ENCODE assay signal across 15 mouse cellular contexts in genomic region chr2:173017940-173018339, GRCm38 (mm10). TPM values are rescaled to one million over a fixed set of nuclear protein-coding genes. Genes with fewer than 3 reads are reported as not detected.
DNase-seq lines count a peak whose midpoint lies in the region; ATAC-seq lines count a peak whose summit lies in the region.
"Had no signal": no experiment of that assay in that cellular context is flagged by ENCODE, and none has a peak within 500 bp of the region (broad histone marks: within the 10 kb centered on the region; RNA-seq: fewer than 3 reads in every experiment).

No protein-coding gene starts in this region.

- peaks cover 9% of the 10 kb centered on the region for H3K27me3 ChIP-seq in heart, embryonic 10.5 days (ENCODE audit: insufficient read depth, poor library complexity, severe bottlenecking)
- no peaks in the 10 kb centered on the region for H3K27me3 ChIP-seq in megakaryocyte, embryonic 14.5 days (replicated peaks)
- peaks cover 6% of the 10 kb centered on the region; the same call in 1 of the 2 replicates for H3K27me3 ChIP-seq in kidney, embryonic 14.5 days (ENCODE audit: control insufficient read depth, insufficient read depth, low read length)

- peaks cover 54% of the 10 kb centered on the region for H3K4me1 ChIP-seq in heart, embryonic 10.5 days
- peaks cover 87% of the 10 kb centered on the region for H3K4me1 ChIP-seq in megakaryocyte, embryonic 14.5 days
- H3K4me1 ChIP-seq in kidney, embryonic 14.5 days (ENCODE audit: control insufficient read depth, insufficient read depth, low read length) = peaks cover 19% of the 10 kb centered on the region

- intact Hi-C loops in heart, postnatal 10 days (cut with DNase I) = loop anchor here (2.0 kb wide), 1 partner anchor 17 kb away; the partner anchor contains the start of gene Rae1

- H3K27ac ChIP-seq in heart, embryonic 10.5 days = peak overlapping the region; percentile 86; the same call in 1 of the 2 replicates
- H3K27ac ChIP-seq in kidney, embryonic 14.5 days (ENCODE audit: low read depth, low read length) = no peak overlapping the region
- H3K27ac ChIP-seq: midbrain, embryonic 13.5 days; neural tube, embryonic 15.5 days had no signal

- no peak overlapping the region for H3K4me2 ChIP-seq in kidney, embryonic 14.5 days (replicated peaks; ENCODE audit: low read depth, low read length)
- H3K4me2 ChIP-seq: midbrain, embryonic 13.5 days; neural tube, embryonic 15.5 days had no signal

- no peak for DNase-seq in heart, embryonic 10.5 days (ENCODE audit: low spot score)
- no peak for DNase-seq in heart, postnatal 10 days
- peak; percentile 32 for DNase-seq in A20 (ENCODE audit: low read depth, low spot score)
- no peak for DNase-seq in frontal cortex, postnatal 36 days (ENCODE audit: low spot score in 2 of 2)
- DNase-seq: gastrocnemius, postnatal 10 days; right cerebral cortex, postnatal 25 days had no signal

- peak; percentile 55 for ATAC-seq in common myeloid progenitor, adult 5-6 weeks (replicated peaks; ENCODE audit: low read depth, poor library complexity, severe bottlenecking)
- ATAC-seq in kidney, embryonic 14.5 days (ENCODE audit: low FRiP score, low TSS enrichment) = no peak
- no peak for ATAC-seq in erythroid progenitor cell, adult 5-6 weeks (replicated peaks; ENCODE audit: low FRiP score, poor library complexity, severe bottlenecking)
- ATAC-seq: midbrain, embryonic 13.5 days had no signal

- no peaks in the 10 kb centered on the region for H3K9me3 ChIP-seq in heart, embryonic 10.5 days
- H3K9me3 ChIP-seq in megakaryocyte, embryonic 14.5 days = no peaks in the 10 kb centered on the region
- H3K9me3 ChIP-seq in kidney, embryonic 14.5 days (ENCODE audit: control insufficient read depth, low read length) = no peaks in the 10 kb centered on the region
- H3K9me3 ChIP-seq: midbrain, embryonic 13.5 days; neural tube, embryonic 15.5 days had no signal

- H3K36me3 ChIP-seq in heart, embryonic 10.5 days = peaks cover 31% of the 10 kb centered on the region
- peaks cover 52% of the 10 kb centered on the region for H3K36me3 ChIP-seq in megakaryocyte, embryonic 14.5 days (replicated peaks; ENCODE audit: low read length)
- peaks cover 28% of the 10 kb centered on the region for H3K36me3 ChIP-seq in kidney, embryonic 14.5 days (ENCODE audit: control insufficient read depth, insufficient read depth, low read length)

- no peak overlapping the region for H3K9ac ChIP-seq in kidney, embryonic 14.5 days (ENCODE audit: low read depth, low read length)
- H3K9ac ChIP-seq: lung, embryonic 14.5 days; midbrain, embryonic 13.5 days; neural tube, embryonic 15.5 days had no signal

- 25% methylated on average over 6 of the region's 6 CpGs for WGBS in heart, embryonic 10.5 days
- 33% methylated on average over 6 of the region's 6 CpGs for WGBS in kidney, embryonic 14.5 days

- no peak overlapping the region for H3K4me3 ChIP-seq in heart, embryonic 10.5 days
- H3K4me3 ChIP-seq in megakaryocyte, embryonic 14.5 days (replicated peaks) = peak overlapping the region; percentile 95
- no peak overlapping the region for H3K4me3 ChIP-seq in kidney, embryonic 14.5 days (ENCODE audit: low read length)
- H3K4me3 ChIP-seq: midbrain, embryonic 13.5 days; neural tube, embryonic 15.5 days had no signal

RNA-seq across cellular contexts. Expression of gene Rbm38, which starts 2.4 kb away (rescaled TPM):
- polyA plus RNA-seq in heart, embryonic 10.5 days (2016; fragmentation: Nextera tagmentation; extraction: Ambion mirVana) = 156 and 188 TPM in 2 replicates
- total RNA-seq in heart, postnatal 10 days (2021) = 100 to 1,000 TPM; 146 to 187 TPM
- total RNA-seq in common myeloid progenitor, adult 5-6 weeks (2017) = 54.5 and 69.9 TPM in 2 replicates
- 1,149 and 2,622 TPM in 2 replicates for polyA plus RNA-seq in megakaryocyte, embryonic 14.5 days (2012; ENCODE audit: insufficient read depth, low replicate concordance)
- polyA plus RNA-seq in kidney, embryonic 14.5 days (2014; fragmentation: Nextera tagmentation; extraction: Ambion mirVana) = 41.3 and 42.6 TPM in 2 replicates
- total RNA-seq in erythroid progenitor cell, adult 5-6 weeks (2015; ENCODE audit: low replicate concordance) = 671 and 849 TPM in 2 replicates
- total RNA-seq in erythroid progenitor cell, adult 5-6 weeks (2017; ENCODE audit: low replicate concordance) = 216 and 291 TPM in 2 replicates

RNA-seq across cellular contexts. Expression of gene Rae1, which starts 18.0 kb away (rescaled TPM):
- 139 and 162 TPM in 2 replicates for polyA plus RNA-seq in heart, embryonic 10.5 days (2016; fragmentation: Nextera tagmentation; extraction: Ambion mirVana)
- 10 to 100 TPM; 37.7 to 42.8 TPM for total RNA-seq in heart, postnatal 10 days (2021)
- 87.9 and 91.3 TPM in 2 replicates for total RNA-seq in common myeloid progenitor, adult 5-6 weeks (2017)
- polyA plus RNA-seq in megakaryocyte, embryonic 14.5 days (2012; ENCODE audit: insufficient read depth, low replicate concordance) = 26.3 and 89.2 TPM in 2 replicates
- 131 and 155 TPM in 2 replicates for polyA plus RNA-seq in kidney, embryonic 14.5 days (2014; fragmentation: Nextera tagmentation; extraction: Ambion mirVana)
- 42.3 and 93.0 TPM in 2 replicates for total RNA-seq in erythroid progenitor cell, adult 5-6 weeks (2015; ENCODE audit: low replicate concordance)
- total RNA-seq in erythroid progenitor cell, adult 5-6 weeks (2017; ENCODE audit: low replicate concordance) = 40.6 and 66.0 TPM in 2 replicates

RNA-seq across cellular contexts. Expression of gene Spo11, which starts 40.4 kb away (rescaled TPM):
- polyA plus RNA-seq in heart, embryonic 10.5 days (2016; fragmentation: Nextera tagmentation; extraction: Ambion mirVana) = 0.06 and 0.20 TPM in 2 replicates
- not detected for total RNA-seq in heart, postnatal 10 days (2021)
- 0.05 TPM in 1 of 2 replicates, not detected in the other for total RNA-seq in common myeloid progenitor, adult 5-6 weeks (2017)
- not detected in 2 replicates for polyA plus RNA-seq in megakaryocyte, embryonic 14.5 days (2012; ENCODE audit: insufficient read depth, low replicate concordance)
- polyA plus RNA-seq in kidney, embryonic 14.5 days (2014; fragmentation: Nextera tagmentation; extraction: Ambion mirVana) = 0.17 and 0.34 TPM in 2 replicates
- not detected in 2 replicates for total RNA-seq in erythroid progenitor cell, adult 5-6 weeks (2015; ENCODE audit: low replicate concordance)
- total RNA-seq in erythroid progenitor cell, adult 5-6 weeks (2017; ENCODE audit: low replicate concordance) = not detected in 2 replicates
- total RNA-seq: gastrocnemius, postnatal 10 days had no signal
- polyA plus RNA-seq: C2C12; intestine, embryonic 14.5 days had no signal
